Mouse (Mus musculus) liver, adult 2 months (tissue): ENCODE results near the gene Nlrx1.

Experiments used
- CTCF ChIP-seq: fragments of 200-500 bp; IDR thresholded peaks from 2 replicates; pipeline ENCODE4 v1.5.1; 2011; ENCODE audit warnings: low read depth, low read length, control low read depth
- POLR2A ChIP-seq: fragments of 200-500 bp; IDR thresholded peaks from 2 replicates; pipeline ENCODE4 v1.6.1; 2011; ENCODE audit warnings: low read length, control low read depth; ENCODE audit not compliant: insufficient read depth; ENCODE audit errors: extremely low read depth

- TF ChIP-seq CTCF (no peak), POLR2A (no peak)
Measured at GRCm38 (mm10) chr9:44283183-44283582, 14.8 kb upstream of the Nlrx1 start.
